Mouse (Mus musculus): ENCODE data around the gene Rtp2. TPM values are rescaled to one million over a fixed set of nuclear protein-coding genes. Genes with fewer than 3 reads are reported as not detected.

Rtp2 gene
- polyA plus RNA-seq, 1 experiment = not detected

- no peak overlapping the region for H3K27ac ChIP-seq (ENCODE audit: insufficient read depth, low read depth, low read length)
- no peaks in the 10 kb centered on the region for H3K36me3 ChIP-seq (ENCODE audit: control insufficient read depth, insufficient read depth, low read length)
- no peak for TF ChIP-seq CTCF (conservative IDR thresholded peaks at IDR 0.05; ENCODE audit: insufficient read depth, insufficient read length, low read depth, low read length)
- TF ChIP-seq POLR2A (IDR thresholded peaks at IDR 0.05; ENCODE audit: low read depth, low read length) = no peak
- H3K4me3 ChIP-seq (ENCODE audit: insufficient read depth, low read depth, low read length) = no peak overlapping the region
- no peaks in the 10 kb centered on the region; the same call in 1 of the 2 replicates for H3K27me3 ChIP-seq (replicated peaks; ENCODE audit: control insufficient read depth, insufficient read depth, low read length)
- no peak for DNase-seq
- 64% methylated on average over 10 of the region's 10 CpGs for WGBS
- no peaks in the 10 kb centered on the region for H3K4me1 ChIP-seq (ENCODE audit: control insufficient read depth, insufficient read depth, low read length)
These were observed 44.1 kb downstream of the Rtp2 start for GRCm38 (mm10) chr16:23887910-23888579.

- DNase-seq = no peak
- Histone ChIP-seq H3K4me1 (ENCODE audit: control insufficient read depth, insufficient read depth, low read length) (no peaks in the 10 kb centered on the region), H3K4me3 (ENCODE audit: insufficient read depth, low read depth, low read length) (no peak overlapping the region), H3K36me3 (ENCODE audit: control insufficient read depth, insufficient read depth, low read length) (no peaks in the 10 kb centered on the region), H3K27me3 (replicated peaks; ENCODE audit: control insufficient read depth, insufficient read depth, low read length) (no peaks in the 10 kb centered on the region; the same call in 1 of the 2 replicates), H3K27ac (ENCODE audit: insufficient read depth, low read depth, low read length) (no peak overlapping the region)
- TF ChIP-seq CTCF (conservative IDR thresholded peaks at IDR 0.05; ENCODE audit: insufficient read depth, insufficient read length, low read depth, low read length) = no peak
- 53% methylated on average over 12 of the region's 12 CpGs for WGBS
These were observed 47.1 kb downstream of the Rtp2 start for GRCm38 (mm10) chr16:23885098-23885497.

Other genes starting within 250 kb of the Rtp2 start
- not detected in 2 replicates for gene Sst, start 41.4 kb downstream of the Rtp2 start, polyA plus RNA-seq (2012; rRNA removed)
- not detected in 2 replicates for gene Gm37419, start 56.1 kb upstream of the Rtp2 start, polyA plus RNA-seq (2012; rRNA removed)
- gene Bcl6, start 56.5 kb upstream of the Rtp2 start, polyA plus RNA-seq (2012; rRNA removed) = 11.7 and 13.0 TPM in 2 replicates

Data from kidney, adult 2 months (tissue).